ENCODE assay signal across 8 mouse cellular contexts in genomic region chr9:4309351-4310085, GRCm38 (mm10). TPM values are rescaled to one million over a fixed set of nuclear protein-coding genes. Genes with fewer than 3 reads are reported as not detected.
DNase-seq lines count a peak whose midpoint lies in the region; ATAC-seq and TF ChIP-seq lines count a peak whose summit lies in the region.

Gene Aasdhppt (minus strand): TSS chr9:4309471.
Gene Kbtbd3 (plus strand): TSS chr9:4309833.

- H3K4me3 ChIP-seq in hindbrain, embryonic 13.5 days: peak within 1 kb of the TSS; percentile 75

- peak within 1 kb of the TSS; percentile 95 for H3K27ac ChIP-seq in hindbrain, embryonic 13.5 days

- peaks cover 22% of the 10 kb centered on the region for H3K4me1 ChIP-seq in hindbrain, embryonic 13.5 days (replicated peaks)

- peak; percentile 99 for DNase-seq in Patski (ENCODE audit: low read depth, low spot score)
- DNase-seq in cerebellum, postnatal 14 days: peak; percentile 98 to 99
- DNase-seq in frontal cortex, postnatal 14 days (ENCODE audit: low spot score in 2 of 2): peak; percentile 98 to 99
- peak; percentile 89 to 91 for DNase-seq in layer of hippocampus, postnatal 25 days (ENCODE audit: extremely low spot score in 1 of 2, low spot score in 1 of 2)
- DNase-seq in lung, postnatal 25 days (ENCODE audit: low spot score): peak; percentile 99
- peak; percentile 99 for DNase-seq in retina, embryonic 14.5 days (ENCODE audit: low spot score)
- peak; percentile 98 for DNase-seq in thymus, postnatal 4 days

- no peak for TF ChIP-seq CTCF in Patski (IDR thresholded peaks at IDR 0.05)

- no peaks in the 10 kb centered on the region for H3K9me3 ChIP-seq in hindbrain, embryonic 13.5 days

- CTCF ChIA-PET in Patski (lab: Charles Lee): interaction anchor here (1.4 to 3.7 kb wide), 4 partner anchors 9 to 133 kb away, joined by 3 to 14 read pairs (median 6); no protein-coding TSS in a partner anchor

- H3K4me2 ChIP-seq in hindbrain, embryonic 13.5 days: peak within 1 kb of the TSS; percentile 64

- H3K9ac ChIP-seq in hindbrain, embryonic 13.5 days: peak within 1 kb of the TSS; percentile 88

- POLR2A ChIA-PET in Patski (lab: Charles Lee): no interaction called here

- H3K36me3 ChIP-seq in hindbrain, embryonic 13.5 days: peaks cover 4% of the 10 kb centered on the region; the same call in 1 of the 2 replicates

- in situ Hi-C loops in Patski (cut with MboI; ENCODE audit: low pct_unique_long_range_greater_than_20kb): loop anchor here (10.0 to 25.0 kb wide), 2 partner anchors 65 to 897 kb away; partner anchors contain the start of genes Cwf19l2 and Msantd4

- WGBS in hindbrain, embryonic 13.5 days: 0% methylated on average over 53 of the region's 53 CpGs

- no peaks in the 10 kb centered on the region for H3K27me3 ChIP-seq in Patski
- H3K27me3 ChIP-seq in hindbrain, embryonic 13.5 days: no peaks in the 10 kb centered on the region

- peak; percentile 99 for ATAC-seq in Patski
- ATAC-seq in hindbrain, embryonic 13.5 days (ENCODE audit: low FRiP score): peak; percentile 99

RNA-seq across cellular contexts. Expression of gene Aasdhppt, which starts in this region (rescaled TPM):
- polyA plus RNA-seq in Patski (2021): 20.0 TPM
- polyA plus RNA-seq in hindbrain, embryonic 13.5 days (2015; fragmentation: Nextera tagmentation; extraction: Ambion mirVana): 33.9 and 34.5 TPM in 2 replicates
- 10 to 100 TPM; 25.0 to 27.8 TPM for total RNA-seq in layer of hippocampus, postnatal 25 days (2021)

RNA-seq across cellular contexts. Expression of gene Kbtbd3, which starts in this region (rescaled TPM):
- 4.5 TPM for polyA plus RNA-seq in Patski (2021)
- polyA plus RNA-seq in hindbrain, embryonic 13.5 days (2015; fragmentation: Nextera tagmentation; extraction: Ambion mirVana): 11.4 and 11.8 TPM in 2 replicates
- total RNA-seq in layer of hippocampus, postnatal 25 days (2021): 10 to 100 TPM; 10.4 to 11.2 TPM

Comparison
In these comparisons a context has a peak if more than half of its experiments do, and no peak if none do; other contexts are left out.
1. Peak in every context shown above with its lines: DNase-seq, ATAC-seq, H3K4me3 ChIP-seq and H3K27ac ChIP-seq.